Comparison of ENCODE assay signal across 22 mouse cellular contexts in genomic region chr7:114769041-114769440, GRCm38 (mm10). TPM values are rescaled to one million over a fixed set of nuclear protein-coding genes. Genes with fewer than 3 reads are reported as not detected.
"Had no signal": no experiment of that assay in that cellular context is flagged by ENCODE, and none has a peak within 500 bp of the region (broad histone marks: within the 10 kb centered on the region; RNA-seq: fewer than 3 reads in every experiment).

No protein-coding gene starts in this region.

- H3K27ac ChIP-seq: kidney, postnatal 0 days; layer of hippocampus, adult 2 months; left cerebral cortex, adult 2 months had no signal

- ATAC-seq: inflammation-experienced regulatory T-cells, adult 6 months; intestine, postnatal 0 days had no signal

- DNase-seq: kidney, adult 2 months; kidney, postnatal 25 days; layer of hippocampus, postnatal 36 days; lung, adult 2 months; lung, postnatal 14 days; lung, postnatal 4 days; midbrain, embryonic 14.5 days; thymus, adult 2 months; thymus, postnatal 14 days; thymus, postnatal 4 days had no signal

- H3K4me2 ChIP-seq: midbrain, embryonic 11.5 days had no signal

- H3K4me3 ChIP-seq: layer of hippocampus, adult 2 months; left cerebral cortex, adult 2 months had no signal

RNA-seq across cellular contexts. Expression of gene Insc, which starts 25.5 kb away (rescaled TPM):
- total RNA-seq: megakaryocyte progenitor cell, adult 5-6 weeks; megakaryocyte-erythroid progenitor cell, adult 5-6 weeks had no signal
- polyA plus RNA-seq: inflammation-experienced regulatory T-cells, adult 6 months had no signal

RNA-seq across cellular contexts. Expression of gene Calcb, which starts 50.6 kb away (rescaled TPM):
- total RNA-seq: layer of hippocampus, postnatal 36 days; left cerebral cortex, adult 2 months; left cerebral cortex, postnatal 10 days; left cerebral cortex, postnatal 36 days; megakaryocyte progenitor cell, adult 5-6 weeks; megakaryocyte-erythroid progenitor cell, adult 5-6 weeks had no signal
- polyA plus RNA-seq: inflammation-experienced regulatory T-cells, adult 6 months; kidney, adult 2 months; kidney, embryonic 14.5 days; kidney, postnatal 0 days; limb, embryonic 11.5 days; midbrain, embryonic 11.5 days; midbrain, embryonic 14.5 days had no signal
